Mouse (Mus musculus) olfactory bulb, adult 2 months (tissue): ENCODE measurements at regions not wholly inside any gene's neighbourhood (a gene's known extent, or its start where the extent isn't known, plus 50 kb on each side); places are given as distances from the start of the nearest gene placed in this dataset.

ENCODE experiments used
- H3K27ac ChIP-seq: fragments of 200-500 bp; 2 replicates; pipeline ENCODE4 v1.5.1; 2012; ENCODE audit warnings: low read depth, low read length; ENCODE audit not compliant: insufficient read depth
- H3K4me1 ChIP-seq: fragments of 200-500 bp; 2 replicates; pipeline ENCODE4 v1.6.1; 2012; ENCODE audit warnings: low read length; ENCODE audit not compliant: control insufficient read depth, insufficient read depth
- H3K4me3 ChIP-seq: fragments of 200-500 bp; 2 replicates; pipeline ENCODE4 v1.5.1; 2012; ENCODE audit warnings: mild to moderate bottlenecking, low read depth, low read length, moderate library complexity; ENCODE audit not compliant: insufficient read depth
- CTCF ChIP-seq: fragments of 200-500 bp; IDR thresholded peaks from 2 replicates; pipeline ENCODE4 v1.5.1; 2012; ENCODE audit warnings: low read depth, mild to moderate bottlenecking, low read length, moderate library complexity; ENCODE audit not compliant: insufficient read depth
- POLR2A ChIP-seq: fragments of 200-500 bp; IDR thresholded peaks from 2 replicates; pipeline ENCODE4 v1.6.1; 2012; ENCODE audit warnings: mild to moderate bottlenecking, low read depth, low read length, moderate library complexity; ENCODE audit not compliant: insufficient read depth
- WGBS: fragments of 180-500 bp; shearing (Covaris S2); methylation state at CpG from one replicate; pipeline ENCODE4 v1.1.7; 2018; 5-methylcytosine and 5-hydroxymethylcytosine counted together

DNA sequence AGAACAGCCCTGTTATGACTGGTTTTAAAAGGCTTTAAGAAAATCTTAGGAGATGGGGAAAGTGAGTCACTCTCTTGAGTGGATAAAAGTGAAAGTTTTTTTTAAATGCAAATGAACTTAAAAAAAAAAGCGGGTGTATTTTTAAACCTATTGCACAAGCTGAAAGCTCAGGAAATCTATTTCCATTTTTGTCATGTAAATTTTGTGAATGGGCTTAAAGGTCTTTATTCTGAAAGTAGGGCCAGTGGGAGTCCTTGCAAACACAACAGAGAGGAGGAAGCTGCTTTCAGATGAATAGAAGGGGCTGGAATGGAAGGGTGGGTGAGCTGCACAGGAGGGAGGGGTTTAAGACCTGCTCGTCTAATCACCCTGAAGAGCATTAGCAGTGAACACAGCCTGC lies 62.9 kb downstream of the Fam84a start:
- no peak overlapping the region for H3K27ac ChIP-seq
- no peaks in the 10 kb centered on the region for H3K4me1 ChIP-seq
- TF ChIP-seq CTCF (no peak), POLR2A (no peak)
- WGBS: 26% methylated on average over 2 of the region's 2 CpGs
- H3K4me3 ChIP-seq: no peak overlapping the region

GRCm38 (mm10) chr12:14082771-14083170 lies 69.1 kb downstream of the Fam84a start:
- no peak overlapping the region for H3K4me3 ChIP-seq
- 74% methylated on average over 3 of the region's 3 CpGs for WGBS
- H3K27ac ChIP-seq: no peak overlapping the region
- TF ChIP-seq CTCF (no peak), POLR2A (no peak)
- no peaks in the 10 kb centered on the region for H3K4me1 ChIP-seq

GRCm38 (mm10) chr12:14079892-14080291 lies 72.0 kb downstream of the Fam84a start:
- H3K27ac ChIP-seq: no peak overlapping the region
- WGBS: 79% methylated on average over 1 of the region's 1 CpGs
- no peak for TF ChIP-seq CTCF
- no peak for TF ChIP-seq POLR2A
- H3K4me1 ChIP-seq: no peaks in the 10 kb centered on the region
- no peak overlapping the region for H3K4me3 ChIP-seq

DNA sequence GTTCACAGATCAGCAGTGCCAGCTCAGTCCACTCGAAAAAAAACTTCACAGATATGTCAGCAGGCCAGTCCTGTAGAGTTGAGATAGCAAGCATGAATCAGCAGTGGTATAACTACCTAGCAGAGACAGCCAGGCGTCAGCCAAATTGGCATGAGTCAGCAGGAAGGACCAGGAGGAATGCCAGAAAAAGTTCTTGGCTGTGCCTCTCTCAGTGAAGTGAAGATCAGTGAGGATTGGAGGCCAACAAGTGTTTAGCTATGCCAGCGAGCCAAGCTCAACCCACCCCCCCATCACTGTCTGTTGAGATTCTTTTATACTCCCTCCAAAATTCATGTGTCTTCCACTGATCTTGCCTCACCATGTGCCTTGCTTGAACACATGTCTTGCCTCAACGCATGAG lies 82.8 kb downstream of the Fam84a start:
- 51% methylated on average over 4 of the region's 4 CpGs for WGBS
- Histone ChIP-seq H3K4me1 (no peaks in the 10 kb centered on the region), H3K4me3 (no peak overlapping the region), H3K27ac (no peak overlapping the region)
- TF ChIP-seq POLR2A (no peak), CTCF (no peak)

GRCm38 (mm10) chr12:14065401-14065800 lies 86.5 kb downstream of the Fam84a start:
- Histone ChIP-seq H3K4me1 (no peaks in the 10 kb centered on the region), H3K27ac (no peak overlapping the region), H3K4me3 (no peak overlapping the region)
- WGBS: 82% methylated on average over 3 of the region's 3 CpGs
- TF ChIP-seq CTCF (no peak), POLR2A (no peak)

DNA sequence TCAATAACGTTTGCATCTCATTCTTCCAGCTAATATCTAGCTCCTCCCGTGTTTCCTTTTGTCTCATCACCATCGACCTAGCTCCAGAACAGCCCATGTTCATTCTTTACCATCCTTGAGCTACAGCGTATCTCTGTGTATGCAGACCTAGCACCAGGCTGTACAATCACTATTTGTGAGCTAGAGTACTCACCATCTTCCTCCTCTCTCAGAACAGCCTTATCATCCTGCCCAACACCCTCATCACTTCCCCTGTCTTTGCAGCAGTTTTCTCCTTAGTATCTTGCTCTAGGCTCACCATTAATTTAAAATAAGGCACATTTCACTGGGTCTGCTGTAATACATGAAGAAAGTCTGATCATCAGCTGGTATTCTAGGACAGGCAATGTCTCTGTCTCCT lies 88.6 kb downstream of the Fam84a start:
- no peaks in the 10 kb centered on the region for H3K4me1 ChIP-seq
- WGBS: 85% methylated on average over 4 of the region's 4 CpGs
- TF ChIP-seq POLR2A (no peak), CTCF (no peak)
- no peak overlapping the region for H3K4me3 ChIP-seq
- no peak overlapping the region for H3K27ac ChIP-seq

DNA sequence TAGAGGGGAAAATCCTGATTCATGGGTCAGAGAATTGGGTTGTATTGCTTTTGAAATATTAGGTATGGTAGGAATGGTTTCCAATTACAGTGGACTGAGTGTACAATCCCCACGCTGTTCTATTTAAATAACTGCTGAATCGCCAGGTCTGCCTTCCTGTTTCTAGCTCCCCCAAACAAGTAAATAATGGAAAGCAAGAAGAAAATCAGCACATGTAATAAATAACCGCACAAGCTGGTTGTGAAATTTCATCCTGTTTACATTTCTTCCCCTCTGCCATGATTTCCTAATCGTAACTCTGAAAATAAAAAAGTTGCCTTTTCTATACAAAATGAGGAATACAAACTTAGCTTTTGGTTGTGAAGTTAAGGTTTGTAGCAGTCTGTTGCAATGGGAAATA lies 95.7 kb downstream of the Fam84a start:
- WGBS: 87% methylated on average over 4 of the region's 4 CpGs
- Histone ChIP-seq H3K4me3 (no peak overlapping the region), H3K4me1 (no peaks in the 10 kb centered on the region), H3K27ac (no peak overlapping the region)
- TF ChIP-seq CTCF: no peak
- TF ChIP-seq POLR2A: no peak

GRCm38 (mm10) chr12:14032363-14032762 lies 119.5 kb downstream of the Fam84a start:
- TF ChIP-seq CTCF (no peak), POLR2A (no peak)
- no peak overlapping the region for H3K4me3 ChIP-seq
- H3K27ac ChIP-seq: no peak overlapping the region
- H3K4me1 ChIP-seq: no peaks in the 10 kb centered on the region
- WGBS: 71% methylated on average over 1 of the region's 1 CpGs

DNA sequence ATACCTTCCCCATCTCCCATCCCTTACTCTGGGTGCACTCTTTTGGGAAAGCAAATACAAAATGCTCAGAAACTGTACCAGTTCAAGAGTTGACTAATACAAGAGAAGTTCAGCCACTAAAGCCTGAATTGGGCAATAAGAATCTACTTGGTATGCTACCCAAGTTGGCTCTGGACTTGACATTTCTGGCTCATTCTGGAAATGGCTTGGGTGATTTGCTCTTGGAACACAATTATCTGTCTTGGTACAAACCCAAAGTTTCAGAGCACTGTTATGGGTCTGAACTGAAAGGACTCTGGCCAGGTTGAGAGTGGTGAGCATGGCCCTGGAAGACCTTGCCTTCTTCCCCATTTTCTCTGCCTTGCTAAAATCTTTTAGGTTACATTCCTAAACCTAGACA lies 136.6 kb downstream of the Fam84a start:
- no peak overlapping the region for H3K27ac ChIP-seq
- H3K4me3 ChIP-seq: no peak overlapping the region
- H3K4me1 ChIP-seq: no peaks in the 10 kb centered on the region
- TF ChIP-seq CTCF (no peak), POLR2A (no peak)

- Histone ChIP-seq H3K27ac (no peak overlapping the region), H3K4me1 (no peaks in the 10 kb centered on the region), H3K4me3 (no peak overlapping the region)
- no peak for TF ChIP-seq POLR2A
- TF ChIP-seq CTCF: no peak
- 78% methylated on average over 1 of the region's 1 CpGs for WGBS
These were observed 145.9 kb downstream of the Fam84a start for GRCm38 (mm10) chr12:14005991-14006390.
